Mouse (Mus musculus) CH12.LX (cell line): Measurements from ENCODE around the gene Col24a1.

Experiments used
- CTCF ChIP-seq, 2 experiments: IDR thresholded peaks in 1 of 2; conservative IDR thresholded peaks in 1 of 2; 2 replicates each; pipeline ENCODE4 v1.5.1; 2011 to 2012; ENCODE audit warnings: low read depth in 2 of 2, low read length in 2 of 2, improper control_type of control experiment in 1 of 2, inconsistent platforms in 1 of 2, mild to moderate bottlenecking in 1 of 2, moderate library complexity in 1 of 2
- POLR2A ChIP-seq: IDR thresholded peaks from 2 replicates; pipeline ENCODE4 v1.6.1; 2011; ENCODE audit warnings: low read depth, mild to moderate bottlenecking, improper control_type of control experiment, low read length

GRCm38 (mm10) chr3:145334046-145334445 is 41.8 kb downstream of the Col24a1 start:
- TF ChIP-seq CTCF (conservative IDR thresholded peaks at IDR 0.05 in 1 of 2, IDR thresholded peaks at IDR 0.05 in 1 of 2; ENCODE audit: low read depth in 2 of 2, low read length in 2 of 2) (no peak), POLR2A (no peak)
